Mouse (Mus musculus) midbrain, embryonic 12.5 days (tissue): ENCODE measurements at regions not wholly inside any gene's neighbourhood (a gene's known extent, or its start where the extent isn't known, plus 50 kb on each side); places are given as distances from the start of the nearest gene placed in this dataset.

Source experiments
- ATAC-seq: fragments of 200-750 bp; cut with Nextera tagmentation; 2 replicates; pipeline ENCODE4 v1.8.0; 2017; ENCODE audit warnings: low read depth, moderate TSS enrichment, moderate library complexity; ENCODE audit not compliant: low FRiP score
- H3K27ac ChIP-seq: fragments of 300-500 bp; sonication (generic); replicated peaks from 2 replicates; pipeline ENCODE4 v1.5.1; 2016; ENCODE audit warnings: mild to moderate bottlenecking
- H3K27me3 ChIP-seq: fragments of 300-500 bp; sonication (generic); 2 replicates; pipeline ENCODE4 v1.6.1; 2016; ENCODE audit warnings: mild to moderate bottlenecking
- H3K36me3 ChIP-seq: fragments of 300-500 bp; sonication (generic); 2 replicates; pipeline ENCODE4 v1.6.1; 2016
- H3K4me1 ChIP-seq: fragments of 300-500 bp; sonication (generic); 2 replicates; pipeline ENCODE4 v1.6.1; 2016
- H3K4me2 ChIP-seq: fragments of 300-500 bp; sonication (generic); replicated peaks from 2 replicates; pipeline ENCODE4 v1.6.1; 2016; ENCODE audit warnings: mild to moderate bottlenecking, moderate library complexity
- H3K4me3 ChIP-seq: fragments of 300-500 bp; sonication (generic); 2 replicates; pipeline ENCODE4 v1.5.1; 2016; ENCODE audit warnings: mild to moderate bottlenecking
- H3K9ac ChIP-seq: fragments of 300-500 bp; sonication (generic); replicated peaks from 2 replicates; pipeline ENCODE4 v1.6.1; 2016; ENCODE audit warnings: mild to moderate bottlenecking, moderate library complexity
- H3K9me3 ChIP-seq: fragments of 300-500 bp; sonication (generic); 2 replicates; pipeline ENCODE4 v1.6.1; 2016; ENCODE audit warnings: mild to moderate bottlenecking
- WGBS: fragments of 180-500 bp; shearing (Covaris S2); methylation state at CpG from one replicate; pipeline ENCODE4 v1.1.7; 2016; 5-methylcytosine and 5-hydroxymethylcytosine counted together

- no peak overlapping the region for H3K4me3 ChIP-seq
- peaks cover 10% of the 10 kb centered on the region; the same call in 1 of the 2 replicates for H3K27me3 ChIP-seq
- 0 out of 2 replicates have a peak overlapping the region, but pooled peaks have one; percentile 4 for H3K4me2 ChIP-seq
- WGBS: 36% methylated on average over 8 of the region's 8 CpGs
- no peaks in the 10 kb centered on the region for H3K36me3 ChIP-seq
- H3K9ac ChIP-seq: no peak overlapping the region
- H3K9me3 ChIP-seq: no peaks in the 10 kb centered on the region
- H3K4me1 ChIP-seq: peaks cover 26% of the 10 kb centered on the region
- 0 out of 2 replicates have a peak, but pooled peaks have one; percentile 27 for ATAC-seq
- peak overlapping the region; percentile 25; the same call in 1 of the 2 replicates for H3K27ac ChIP-seq
Measured at GRCm38 (mm10) chr9:46503321-46504132, 183.7 kb upstream of the 4931429L15Rik start.

DNA sequence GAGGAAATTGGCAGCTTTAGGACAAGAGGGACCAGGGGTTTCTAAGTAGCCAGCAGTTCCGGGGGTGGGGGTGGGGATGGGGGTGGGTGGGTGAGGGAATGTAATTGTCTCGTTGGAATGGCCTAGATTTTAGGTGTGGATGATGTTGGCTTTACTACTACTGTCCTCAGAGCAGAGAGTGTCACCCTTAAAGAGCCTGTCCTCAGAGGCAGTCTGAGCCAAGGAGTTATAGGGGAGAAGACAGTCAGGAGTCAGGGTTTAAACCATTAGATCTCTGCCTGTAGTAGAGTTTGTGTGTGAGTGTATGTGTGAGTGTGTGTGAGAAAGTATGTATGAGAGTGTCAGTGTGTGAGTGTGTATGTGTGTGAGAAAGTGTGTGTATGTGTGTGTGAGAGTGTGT, 179.6 kb upstream of the 4931429L15Rik start:
- ATAC-seq: no peak
- no peak overlapping the region for H3K4me3 ChIP-seq
- H3K4me1 ChIP-seq: peaks cover 19% of the 10 kb centered on the region
- H3K36me3 ChIP-seq: no peaks in the 10 kb centered on the region
- no peaks in the 10 kb centered on the region for H3K9me3 ChIP-seq
- no peak overlapping the region for H3K27ac ChIP-seq
- no peak overlapping the region for H3K9ac ChIP-seq
- WGBS: 22% methylated on average over 2 of the region's 2 CpGs
- peaks cover 7% of the 10 kb centered on the region; the same call in 1 of the 2 replicates for H3K27me3 ChIP-seq
- H3K4me2 ChIP-seq: no peak overlapping the region

DNA sequence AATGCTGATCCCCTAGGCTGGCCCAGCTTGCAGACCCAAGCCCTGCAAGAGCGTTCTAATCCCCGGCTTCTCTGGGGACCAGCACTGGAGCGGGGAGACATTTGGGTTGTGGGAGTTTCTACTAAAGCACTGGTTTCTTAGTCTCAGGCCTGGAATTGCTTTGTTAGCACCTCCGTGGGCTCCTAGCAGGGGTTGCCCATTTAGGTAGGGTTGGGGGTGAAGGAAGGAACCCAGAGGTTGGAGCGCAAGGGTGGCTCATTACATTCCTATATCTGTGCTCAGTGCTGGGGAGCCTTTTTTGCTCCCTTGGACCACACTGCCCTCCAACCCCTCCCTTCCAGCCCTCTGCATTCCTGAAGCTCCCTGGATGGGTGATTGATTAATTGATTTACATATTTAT, 179.1 kb upstream of the 4931429L15Rik start:
- WGBS: 42% methylated on average over 5 of the region's 5 CpGs
- Histone ChIP-seq H3K9ac (no peak overlapping the region), H3K36me3 (no peaks in the 10 kb centered on the region), H3K27me3 (peaks cover 7% of the 10 kb centered on the region; the same call in 1 of the 2 replicates), H3K4me3 (no peak overlapping the region), H3K4me1 (peaks cover 16% of the 10 kb centered on the region), H3K4me2 (no peak overlapping the region), H3K9me3 (no peaks in the 10 kb centered on the region), H3K27ac (no peak overlapping the region; the same call in 1 of the 2 replicates)
- ATAC-seq: no peak

DNA sequence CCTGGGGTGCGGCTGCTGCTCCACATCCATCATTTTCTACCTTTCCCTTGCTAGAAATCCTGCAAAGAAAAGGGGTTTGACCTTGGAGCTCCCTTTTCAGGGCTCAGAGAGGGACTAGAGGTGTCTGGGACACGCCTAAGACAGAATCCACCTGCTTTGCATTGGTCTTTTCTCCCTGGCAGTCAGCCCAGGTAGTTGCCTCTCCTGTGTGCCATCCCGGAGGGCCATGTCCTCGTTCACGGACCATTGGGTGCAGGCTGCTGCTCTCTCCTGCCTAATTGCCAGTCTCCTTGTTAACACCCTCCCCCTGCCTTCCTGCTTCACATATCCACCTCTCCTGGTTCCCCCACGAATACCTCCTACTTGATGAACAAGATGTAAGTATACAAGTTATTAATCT, 175.5 kb upstream of the 4931429L15Rik start:
- 81% methylated on average over 6 of the region's 6 CpGs for WGBS
- no peak for ATAC-seq

DNA sequence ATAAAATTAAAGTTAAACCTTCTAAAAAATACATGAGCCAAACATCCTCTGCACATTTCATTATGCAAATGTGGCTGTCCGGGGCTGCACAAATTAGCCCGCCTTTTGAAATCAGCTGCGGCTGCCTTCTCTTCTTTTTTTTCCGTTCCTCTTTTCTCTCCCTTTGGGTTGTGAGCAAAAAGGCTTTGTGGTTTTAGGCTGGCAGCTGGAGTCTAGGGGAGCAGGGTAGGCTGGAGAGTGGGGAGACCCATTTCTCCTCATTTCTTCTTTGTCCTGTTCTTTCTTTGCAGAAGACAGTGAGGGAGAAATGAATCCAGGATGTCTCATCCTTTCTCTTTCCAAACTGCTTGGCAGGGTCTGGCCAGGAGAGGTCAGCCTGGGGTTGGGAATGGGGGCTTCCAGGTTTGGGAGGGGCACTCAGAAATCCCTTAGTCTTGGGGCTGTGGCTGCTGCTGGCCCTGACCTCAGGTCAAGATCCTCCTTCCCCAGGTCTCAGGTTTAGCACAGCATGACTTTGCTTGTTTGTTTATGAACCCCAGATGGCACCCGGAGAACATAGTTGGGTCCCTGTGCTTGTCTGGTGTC, 163.2 kb upstream of the 4931429L15Rik start:
- peaks cover 31% of the 10 kb centered on the region for H3K4me1 ChIP-seq
- peaks cover 10% of the 10 kb centered on the region for H3K27me3 ChIP-seq
- H3K4me3 ChIP-seq: no peak overlapping the region
- peak overlapping the region; percentile 76 for H3K27ac ChIP-seq
- H3K4me2 ChIP-seq: peak overlapping the region; percentile 17; the same call in 1 of the 2 replicates
- peak overlapping the region; percentile 39; the same call in 1 of the 2 replicates for H3K9ac ChIP-seq
- no peaks in the 10 kb centered on the region for H3K9me3 ChIP-seq
- WGBS: 24% methylated on average over 5 of the region's 5 CpGs
- ATAC-seq: peak; percentile 48; the same call in 1 of the 2 replicates
- no peaks in the 10 kb centered on the region for H3K36me3 ChIP-seq

More for the DNA sequence above, 175.5 kb upstream of the 4931429L15Rik start:
- Histone ChIP-seq H3K9me3 (no peaks in the 10 kb centered on the region), H3K27ac (no peak overlapping the region), H3K4me3 (no peak overlapping the region), H3K27me3 (no peaks in the 10 kb centered on the region), H3K4me2 (no peak overlapping the region), H3K4me1 (peaks cover 8% of the 10 kb centered on the region; the same call in 1 of the 2 replicates), H3K36me3 (no peaks in the 10 kb centered on the region), H3K9ac (no peak overlapping the region)

DNA sequence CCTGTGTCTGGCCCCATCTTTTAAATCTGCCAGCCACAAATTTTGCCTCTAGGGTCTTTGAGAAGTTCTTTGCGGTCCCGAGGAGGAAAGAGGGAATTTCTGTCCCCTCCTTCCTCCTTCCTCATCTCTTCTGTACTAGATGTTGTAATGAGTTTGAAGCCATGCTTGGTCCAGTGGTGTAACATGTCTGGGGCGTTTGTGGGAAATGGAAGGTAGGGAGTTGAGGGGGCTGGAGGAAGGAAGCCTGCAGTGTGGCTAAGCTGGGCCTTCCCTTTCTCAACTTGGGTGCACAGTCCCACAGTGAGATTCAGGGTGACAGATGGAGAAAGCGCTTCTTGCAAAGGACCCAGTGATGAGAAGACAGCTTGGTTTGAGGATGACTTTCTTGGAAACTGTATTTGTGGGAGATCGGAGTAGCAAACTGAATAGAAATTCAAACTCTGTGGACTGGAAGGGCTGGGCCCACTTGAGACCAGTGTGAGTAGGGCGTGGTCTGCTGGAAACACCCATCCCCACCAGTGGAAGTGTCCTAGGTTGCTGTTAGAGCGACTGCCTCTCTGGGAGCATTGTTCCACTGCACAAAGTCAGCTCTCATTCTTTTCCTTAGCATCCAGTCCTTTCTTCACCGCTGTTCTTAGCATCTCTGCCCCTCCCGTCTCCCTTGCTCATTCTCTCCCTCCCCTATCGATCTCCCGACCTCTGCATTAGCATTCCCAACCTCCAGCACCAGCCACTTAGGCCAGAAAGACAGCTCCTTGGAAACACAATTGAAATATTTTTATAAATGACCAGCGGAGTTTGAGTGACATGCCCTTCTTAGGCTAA, 162.5 kb upstream of the 4931429L15Rik start:
- no peak overlapping the region for H3K4me3 ChIP-seq
- H3K27ac ChIP-seq: peak overlapping the region; percentile 76
- peaks cover 31% of the 10 kb centered on the region for H3K4me1 ChIP-seq
- peaks cover 17% of the 10 kb centered on the region for H3K27me3 ChIP-seq
- no peaks in the 10 kb centered on the region for H3K36me3 ChIP-seq
- peak overlapping the region; percentile 17; the same call in 1 of the 2 replicates for H3K4me2 ChIP-seq
- ATAC-seq: peak; percentile 38; the same call in 1 of the 2 replicates
- peak overlapping the region; percentile 39; the same call in 1 of the 2 replicates for H3K9ac ChIP-seq
- no peaks in the 10 kb centered on the region for H3K9me3 ChIP-seq
- 44% methylated on average over 12 of the region's 12 CpGs for WGBS

GRCm38 (mm10) chr9:46481491-46481890, 161.7 kb upstream of the 4931429L15Rik start:
- Histone ChIP-seq H3K9ac (no peak overlapping the region), H3K4me1 (peaks cover 31% of the 10 kb centered on the region), H3K27ac (no peak overlapping the region), H3K4me3 (no peak overlapping the region), H3K36me3 (no peaks in the 10 kb centered on the region), H3K4me2 (no peak overlapping the region), H3K27me3 (peaks cover 19% of the 10 kb centered on the region), H3K9me3 (no peaks in the 10 kb centered on the region)
- ATAC-seq: no peak
- 35% methylated on average over 7 of the region's 7 CpGs for WGBS

- Histone ChIP-seq H3K27ac (peak overlapping the region; percentile 72), H3K36me3 (no peaks in the 10 kb centered on the region), H3K4me2 (peak overlapping the region; percentile 17; the same call in 1 of the 2 replicates), H3K4me1 (peaks cover 31% of the 10 kb centered on the region), H3K9me3 (no peaks in the 10 kb centered on the region), H3K4me3 (no peak overlapping the region), H3K9ac (0 out of 2 replicates have a peak overlapping the region, but pooled peaks have one; percentile 4), H3K27me3 (peaks cover 19% of the 10 kb centered on the region)
- WGBS: 3% methylated on average over 13 of the region's 13 CpGs
- peak; percentile 48; the same call in 1 of the 2 replicates for ATAC-seq
Measured at GRCm38 (mm10) chr9:46480080-46480690, 160.4 kb upstream of the 4931429L15Rik start.

DNA sequence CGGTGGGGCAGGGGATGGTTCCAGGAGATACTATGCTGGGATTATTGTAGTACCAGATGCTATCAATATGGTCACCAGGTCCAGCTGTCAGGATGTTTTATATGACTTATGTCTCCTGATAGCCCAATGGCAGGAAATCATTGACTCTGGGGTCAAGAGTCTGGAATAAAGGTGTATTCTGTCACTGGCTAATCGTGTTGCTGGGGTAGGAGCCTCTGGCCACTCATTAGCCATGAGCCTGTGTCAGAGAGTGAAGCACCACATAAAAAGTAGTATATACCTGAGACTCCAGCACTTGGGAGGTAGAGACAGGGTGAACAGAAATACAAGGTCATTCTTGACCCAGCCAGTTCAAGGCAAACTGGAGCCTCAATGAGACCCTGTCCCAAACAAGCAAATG, 158.8 kb upstream of the 4931429L15Rik start:
- no peaks in the 10 kb centered on the region for H3K9me3 ChIP-seq
- 69% methylated on average over 2 of the region's 2 CpGs for WGBS
- H3K4me2 ChIP-seq: no peak overlapping the region
- no peak overlapping the region for H3K27ac ChIP-seq
- H3K4me1 ChIP-seq: peaks cover 31% of the 10 kb centered on the region
- no peak overlapping the region for H3K9ac ChIP-seq
- no peak for ATAC-seq
- H3K27me3 ChIP-seq: peaks cover 27% of the 10 kb centered on the region
- no peak overlapping the region for H3K4me3 ChIP-seq
- no peaks in the 10 kb centered on the region for H3K36me3 ChIP-seq

DNA sequence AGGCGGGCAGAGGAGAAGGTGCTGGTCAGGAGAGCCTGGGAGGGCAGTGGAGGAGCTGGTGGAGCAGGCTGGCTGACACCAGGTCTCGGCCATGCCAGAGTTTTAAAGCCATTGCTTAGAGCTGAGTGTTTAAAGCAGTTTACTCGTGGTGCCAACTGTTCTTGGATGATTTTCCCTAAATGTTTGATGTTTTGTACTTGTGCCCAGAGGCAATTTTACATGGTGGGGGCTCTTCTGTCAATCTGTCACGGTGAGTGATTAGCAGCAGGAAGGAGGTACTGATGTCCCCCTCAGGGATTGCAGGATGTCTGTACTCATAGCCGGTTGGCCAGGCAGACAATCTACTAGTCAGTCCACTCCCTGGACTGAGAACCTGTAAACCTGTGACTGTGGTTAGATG, 156.7 kb upstream of the 4931429L15Rik start:
- H3K4me3 ChIP-seq: no peak overlapping the region
- H3K4me1 ChIP-seq: peaks cover 13% of the 10 kb centered on the region
- no peak for ATAC-seq
- H3K27ac ChIP-seq: no peak overlapping the region
- H3K36me3 ChIP-seq: no peaks in the 10 kb centered on the region
- no peak overlapping the region for H3K9ac ChIP-seq
- no peak overlapping the region for H3K4me2 ChIP-seq
- H3K27me3 ChIP-seq: peaks cover 32% of the 10 kb centered on the region
- WGBS: 59% methylated on average over 5 of the region's 5 CpGs
- no peaks in the 10 kb centered on the region for H3K9me3 ChIP-seq

GRCm38 (mm10) chr9:46473681-46474080, 153.9 kb upstream of the 4931429L15Rik start:
- Histone ChIP-seq H3K27me3 (peaks cover 46% of the 10 kb centered on the region), H3K9me3 (no peaks in the 10 kb centered on the region), H3K4me2 (no peak overlapping the region), H3K4me1 (peaks cover 9% of the 10 kb centered on the region), H3K9ac (no peak overlapping the region), H3K4me3 (no peak overlapping the region), H3K27ac (no peak overlapping the region), H3K36me3 (no peaks in the 10 kb centered on the region)
- WGBS: 91% methylated on average over 10 of the region's 10 CpGs
- ATAC-seq: no peak
